Mouse (Mus musculus) right cerebral cortex, postnatal 4 days (tissue): ENCODE measurements at regions not wholly inside any gene's neighbourhood (a gene's known extent, or its start where the extent isn't known, plus 50 kb on each side); places are given as distances from the start of the nearest gene placed in this dataset.

ENCODE experiments used
- DNase-seq: peaks from one replicate; pipeline ENCODE4 v3.0.0-alpha.2; 2022

DNA sequence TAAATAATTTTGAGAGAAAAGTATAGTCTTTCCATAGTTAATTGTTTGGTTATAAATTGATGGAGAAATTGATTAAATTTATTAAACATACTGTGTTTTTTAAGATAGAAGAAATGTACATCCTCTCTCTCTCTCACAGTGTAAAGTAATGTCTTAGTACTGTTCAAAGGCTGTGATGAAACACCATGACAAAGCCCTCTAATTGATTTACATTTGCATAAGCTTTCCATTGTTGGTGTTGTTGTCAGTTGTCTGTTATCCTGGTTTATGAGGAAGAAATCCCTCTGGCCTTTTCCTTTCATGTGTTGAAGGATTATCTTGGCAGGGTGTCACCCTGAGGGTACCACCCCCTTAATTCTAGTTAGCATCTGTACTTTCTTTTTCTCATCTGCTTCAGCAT lies 207.2 kb upstream of the Dmd start:
- DNase-seq = no peak

DNA sequence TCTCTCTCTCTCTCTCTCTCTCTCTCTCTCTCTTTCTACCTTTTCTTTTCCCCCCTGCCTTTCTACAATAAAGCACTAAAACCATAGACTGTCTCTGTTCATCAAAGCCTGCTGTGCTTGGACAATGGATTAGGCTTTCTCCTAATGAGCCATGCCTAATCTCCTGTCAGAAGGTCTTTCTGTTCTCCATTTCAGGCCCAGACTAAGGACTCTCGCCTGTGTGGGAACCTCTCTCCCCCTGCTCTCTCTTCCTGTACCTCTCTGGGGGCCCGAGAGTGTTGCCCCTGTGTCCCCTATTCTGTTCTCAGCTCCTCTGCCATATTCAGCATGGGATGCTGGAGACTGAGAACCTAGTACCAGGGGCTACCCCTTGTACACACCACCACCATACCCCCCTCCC lies 184.5 kb upstream of the Dmd start:
- no peak for DNase-seq

DNA sequence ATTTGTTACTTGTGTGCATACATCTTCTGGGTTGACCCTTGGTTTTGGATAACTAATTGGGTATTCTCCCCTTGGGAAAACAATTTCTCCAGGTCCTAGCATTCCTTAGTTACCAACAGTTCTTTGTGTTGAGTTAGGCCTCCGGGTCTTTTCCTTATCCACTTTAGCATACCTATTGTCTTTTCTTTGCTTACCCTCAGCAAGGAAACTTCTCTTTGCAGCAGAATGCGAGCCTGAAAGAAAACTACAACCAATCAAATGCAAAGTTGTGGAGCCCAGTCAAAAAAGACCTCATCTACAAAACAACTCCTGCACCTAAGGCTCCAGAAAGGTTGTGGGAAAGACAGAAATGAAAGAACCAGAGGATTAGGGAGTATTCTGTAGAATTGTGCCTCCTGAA lies 139.5 kb upstream of the Dmd start:
- no peak for DNase-seq

DNA sequence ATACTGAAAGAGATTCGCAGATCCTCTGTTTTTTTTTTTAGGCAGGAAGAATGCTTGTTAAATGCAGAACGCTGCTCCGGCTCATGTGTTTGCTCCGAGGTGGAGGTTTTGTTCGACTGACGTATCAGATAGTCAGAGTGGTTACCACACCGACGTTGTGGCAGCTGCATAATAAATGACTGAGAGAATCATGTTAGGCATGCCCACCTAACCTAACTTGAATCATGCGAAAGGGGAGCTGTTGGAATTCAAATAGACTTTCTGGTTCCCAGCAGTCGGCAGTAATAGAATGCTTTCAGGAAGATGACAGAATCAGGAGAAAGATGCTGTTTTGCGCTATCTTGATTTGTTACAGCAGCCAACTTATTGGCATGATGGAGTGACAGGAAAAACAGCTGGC lies 134.1 kb upstream of the Dmd start:
- DNase-seq = peak; percentile 3

DNA sequence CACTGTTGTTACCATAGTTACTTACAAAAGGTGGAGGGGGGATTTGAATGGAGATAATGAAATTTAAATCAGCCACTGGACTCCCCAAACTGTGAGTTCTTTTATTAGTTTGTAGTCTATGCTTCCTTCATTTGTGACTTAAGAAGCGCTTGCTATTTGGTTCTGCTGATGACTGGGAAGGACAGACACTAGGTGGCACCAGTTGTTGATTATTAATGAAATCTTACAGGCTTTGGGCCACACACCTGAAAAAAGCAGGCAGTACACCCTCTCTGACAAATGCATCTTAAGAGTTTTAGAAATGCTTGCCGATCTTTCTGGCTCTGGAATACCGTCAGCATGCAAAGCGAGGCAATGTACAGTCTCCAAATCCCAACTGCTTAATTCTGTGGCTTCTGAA lies 131.6 kb upstream of the Dmd start:
- DNase-seq = peak; percentile 5

DNA sequence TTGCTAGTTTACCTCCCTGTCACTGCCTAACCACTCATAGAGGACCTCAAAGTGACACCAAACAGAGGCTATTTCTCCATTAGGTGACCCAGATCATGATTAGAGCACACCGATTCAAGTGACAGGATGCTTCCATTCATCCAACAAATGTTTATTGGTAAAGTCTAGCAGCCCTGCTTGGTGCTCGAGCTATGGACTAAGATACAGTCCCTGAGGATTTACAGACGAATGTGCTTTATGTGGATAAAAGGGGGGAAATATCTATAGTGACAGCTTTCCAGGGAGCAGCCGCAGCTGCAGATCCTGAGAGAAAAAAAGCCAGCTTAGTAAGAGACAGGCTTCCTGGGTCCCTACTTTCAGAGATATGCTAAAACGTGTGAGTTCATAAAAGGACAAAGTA lies 125.1 kb upstream of the Dmd start:
- DNase-seq = no peak

DNA sequence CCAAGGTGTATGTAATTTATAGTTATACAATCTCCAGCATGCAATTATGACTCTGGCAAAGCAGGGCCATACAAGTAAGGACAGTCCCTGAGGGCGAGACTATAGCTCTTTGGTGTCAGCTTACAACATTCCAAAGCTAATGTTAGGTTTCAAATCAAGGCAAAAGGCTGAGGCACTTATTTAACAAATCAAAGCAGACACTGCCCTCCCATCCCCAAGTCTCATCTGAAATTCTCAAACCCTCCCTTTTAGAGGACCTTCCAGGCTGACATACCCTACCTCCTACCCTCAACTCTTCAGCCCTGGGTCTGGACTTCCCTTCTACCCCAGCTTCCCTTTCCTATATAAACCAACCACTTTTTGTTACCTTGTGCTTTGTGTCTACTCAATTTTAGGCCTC lies 82.6 kb upstream of the Dmd start:
- DNase-seq = no peak
